Mouse (Mus musculus) macrophage (primary cell): ENCODE data around the gene Cpt2. TPM values are rescaled to one million over a fixed set of nuclear protein-coding genes. Genes with fewer than 3 reads are reported as not detected.

Source experiments
- H3K27ac ChIP-seq: fragments of 350-480 bp; formaldehyde crosslinking; 2 replicates; pipeline ENCODE4 v1.9.0; 2021
- H3K36me3 ChIP-seq: fragments of 350-480 bp; formaldehyde crosslinking; 2 replicates; pipeline ENCODE4 v1.9.0; 2021; ENCODE audit errors: inconsistent target
- H3K4me3 ChIP-seq: fragments of 350-480 bp; formaldehyde crosslinking; 2 replicates; pipeline ENCODE4 v1.9.0; 2021; ENCODE audit errors: inconsistent target
- H3K79me2 ChIP-seq: fragments of 350-480 bp; formaldehyde crosslinking; 2 replicates; pipeline ENCODE4 v1.9.0; 2021; ENCODE audit errors: inconsistent target
- WGBS: methylation state at CpG from one replicate; pipeline ENCODE4 v1.1.7; 2026; ENCODE audit warnings: inconsistent platforms; ENCODE audit not compliant: missing documents; 5-methylcytosine and 5-hydroxymethylcytosine counted together
- polyA plus RNA-seq: library from polyadenylated mRNA; stranded (reverse); fragments of 250-400 nt; gene quantifications from 3 replicates; pipeline ENCODE4 v1.2.4, GENCODE M21; 2018; ENCODE audit warnings: inconsistent platforms

Gene Cpt2
- polyA plus RNA-seq, 1 experiment from 2014 or later = 16.7 TPM

DNA sequence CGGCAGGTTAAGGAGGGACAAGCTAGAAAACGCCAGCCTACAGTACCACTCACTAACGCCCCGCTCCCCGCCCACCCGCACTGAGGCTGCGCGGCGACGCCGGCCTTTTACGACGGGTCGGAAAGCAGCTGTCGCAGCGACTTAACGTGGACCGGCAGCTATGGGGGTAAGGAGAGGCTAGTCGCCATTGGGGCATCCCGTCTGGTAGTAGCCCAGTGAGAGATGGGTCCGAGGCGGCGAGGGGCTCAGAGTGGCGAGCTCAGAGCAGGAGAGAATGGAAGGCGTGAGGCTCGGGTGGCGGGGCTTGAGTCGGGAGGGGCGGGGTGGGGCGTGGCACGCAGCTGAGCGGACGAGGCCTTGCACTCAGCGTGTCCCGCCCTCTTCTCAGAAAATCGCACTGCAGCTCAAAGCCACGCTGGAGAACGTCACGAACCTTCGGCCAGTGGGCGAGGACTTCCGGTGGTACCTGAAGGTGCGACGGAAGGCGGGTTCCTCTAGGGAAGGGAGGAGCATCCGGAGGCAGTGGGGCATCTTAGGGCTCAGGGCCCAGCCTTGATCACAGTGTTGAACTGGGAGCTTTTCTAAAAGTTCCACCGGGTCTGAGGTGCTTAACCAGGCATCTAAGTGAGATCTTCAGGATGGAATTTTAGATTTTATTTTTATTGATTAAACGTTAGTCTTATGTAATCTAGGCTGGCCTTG is 33.5 kb downstream of the Cpt2 start, which contains the start of gene 0610037L13Rik:
0610037L13Rik (plus strand) TSS at position 83 of the 702 bp plus-strand sequence.
- WGBS = 0% methylated on average over 45 of the region's 48 CpGs
- Histone ChIP-seq H3K79me2 (no peaks in the 10 kb centered on the region), H3K27ac (peak within 1 kb of the TSS; percentile 34), H3K4me3 (peak within 1 kb of the TSS; percentile 66), H3K36me3 (peaks cover 22% of the 10 kb centered on the region)

DNA sequence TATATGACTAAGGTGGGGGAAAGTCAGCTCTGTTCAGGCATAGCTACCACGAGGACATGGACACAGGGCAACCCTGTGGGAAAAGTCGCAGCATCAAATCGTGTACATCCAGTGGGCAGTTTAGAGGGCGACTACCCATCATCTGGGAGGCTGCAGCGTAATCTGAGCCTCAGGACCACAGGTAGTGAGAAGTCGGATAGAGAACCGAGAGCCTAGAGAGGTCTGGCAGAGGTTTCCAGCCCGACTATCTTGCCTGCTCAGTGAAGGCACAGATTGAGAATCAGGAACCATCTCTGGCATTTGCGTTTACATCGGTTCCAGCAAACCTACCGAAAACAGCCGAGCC is 34.1 kb downstream of the Cpt2 start:
- Histone ChIP-seq H3K27ac (peak overlapping the region; percentile 34), H3K79me2 (no peaks in the 10 kb centered on the region), H3K4me3 (peak overlapping the region; percentile 66), H3K36me3 (peaks cover 20% of the 10 kb centered on the region)
- WGBS = 0% methylated on average over 12 of the region's 12 CpGs

DNA sequence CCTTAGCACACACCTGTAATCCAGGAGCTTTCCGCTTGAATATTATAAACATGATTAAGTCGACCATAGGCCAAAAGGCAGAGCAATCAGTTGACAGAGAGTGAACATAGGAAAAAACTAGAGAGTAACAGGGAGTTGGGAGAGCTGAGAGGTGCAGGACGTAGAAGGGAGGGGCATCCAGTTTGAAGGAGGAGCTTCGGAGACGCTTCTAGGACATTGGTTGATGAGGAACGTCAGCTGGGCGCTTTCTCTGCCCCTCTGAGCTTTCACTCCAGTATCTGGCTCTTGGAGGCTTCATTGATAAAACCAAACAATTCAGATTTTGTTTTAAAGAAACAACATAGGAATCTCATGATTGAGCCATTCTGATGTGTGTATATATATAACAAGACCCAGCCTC is 37.0 kb downstream of the Cpt2 start:
- Histone ChIP-seq H3K27ac (no peak overlapping the region), H3K36me3 (peaks cover 42% of the 10 kb centered on the region), H3K4me3 (no peak overlapping the region), H3K79me2 (peaks cover 12% of the 10 kb centered on the region; the same call in 1 of the 2 replicates)
- 91% methylated on average over 7 of the region's 7 CpGs for WGBS

DNA sequence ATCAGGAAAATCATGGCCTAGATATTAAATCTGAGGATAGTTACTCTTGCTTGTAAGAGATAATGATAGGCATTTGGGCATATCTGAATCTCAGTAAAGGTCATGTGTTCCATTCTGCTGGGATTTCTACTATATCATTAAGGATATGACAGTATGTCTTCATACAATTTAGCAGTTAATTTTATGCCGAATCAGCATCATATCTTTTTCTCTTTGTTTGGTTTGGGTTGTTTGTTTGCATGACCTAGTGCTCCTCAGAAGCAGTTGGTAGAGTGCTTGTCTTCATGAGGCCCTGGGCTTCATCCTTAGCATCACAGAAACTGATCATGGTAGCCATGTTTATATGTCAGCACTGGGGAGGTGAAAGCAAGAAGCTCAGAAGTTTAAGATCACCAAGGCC is 41.8 kb downstream of the Cpt2 start:
- H3K79me2 ChIP-seq = peaks cover 29% of the 10 kb centered on the region
- peaks cover 38% of the 10 kb centered on the region for H3K36me3 ChIP-seq
- no peak overlapping the region for H3K4me3 ChIP-seq
- H3K27ac ChIP-seq = no peak overlapping the region
- WGBS = 100% methylated on average over 1 of the region's 1 CpGs

DNA sequence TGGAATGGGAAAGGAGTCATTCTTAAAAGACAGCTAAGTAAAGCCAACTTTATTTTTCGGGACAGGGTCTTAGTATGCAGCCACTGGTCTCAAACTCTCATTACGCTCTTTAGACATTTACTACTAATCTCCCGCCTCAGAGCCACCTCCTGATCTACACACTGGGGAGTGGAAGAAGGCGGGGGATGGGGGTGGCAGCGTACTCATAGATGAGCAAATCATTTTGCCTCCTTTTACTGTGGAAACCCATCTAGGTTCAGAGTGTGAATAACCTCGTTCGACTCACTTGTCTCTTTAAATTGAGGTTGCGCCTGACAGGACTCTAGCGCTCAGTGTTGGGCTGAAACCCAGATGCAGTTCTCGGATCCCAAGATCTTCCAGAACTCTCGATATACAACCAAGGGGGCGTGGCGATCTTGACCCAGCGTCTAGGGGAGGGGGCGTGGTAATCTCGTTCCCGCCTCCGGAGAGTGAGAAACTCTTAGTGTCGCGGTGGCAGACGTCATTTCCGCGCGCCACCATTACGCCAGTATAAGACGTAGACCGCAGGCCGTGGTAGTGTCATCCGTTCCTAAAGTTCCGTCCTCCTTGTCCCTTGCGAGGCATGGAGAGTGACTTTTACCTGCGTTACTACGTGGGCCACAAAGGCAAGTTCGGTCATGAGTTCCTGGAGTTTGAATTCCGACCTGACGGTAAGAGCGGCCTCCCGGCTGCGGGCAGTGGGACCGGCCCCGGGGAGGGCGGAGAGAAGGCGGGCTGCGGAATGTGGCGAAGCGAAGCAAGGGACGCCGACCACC is 44.0 kb downstream of the Cpt2 start, which contains the start of gene Magoh:
Magoh (plus strand) TSS at position 502 of the 797 bp plus-strand sequence.
- WGBS = 2% methylated on average over 47 of the region's 48 CpGs
- Histone ChIP-seq H3K36me3 (peaks cover 23% of the 10 kb centered on the region), H3K27ac (peak within 1 kb of the TSS; percentile 37), H3K4me3 (peak within 1 kb of the TSS; percentile 78), H3K79me2 (peaks cover 29% of the 10 kb centered on the region)

DNA sequence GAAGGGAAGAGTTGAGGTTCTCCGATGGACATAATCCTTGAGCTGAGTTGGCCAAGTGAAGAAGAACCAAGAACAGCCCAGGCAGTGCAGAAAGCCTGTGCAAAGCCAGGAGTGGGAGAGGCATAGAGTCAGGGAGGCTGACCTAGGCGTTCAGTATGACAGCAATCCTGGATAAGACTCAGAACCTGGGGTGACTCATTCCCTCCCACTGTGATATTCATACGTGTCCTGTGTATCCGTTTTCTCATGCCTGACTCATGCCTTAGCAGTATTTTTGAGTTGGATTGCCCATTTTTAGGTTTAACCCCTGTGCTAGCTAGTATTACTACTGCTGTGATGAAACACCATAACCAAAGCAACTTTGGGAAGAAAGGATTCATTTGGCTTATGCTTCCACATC is 58.5 kb downstream of the Cpt2 start:
- Histone ChIP-seq H3K4me3 (no peak overlapping the region), H3K79me2 (no peaks in the 10 kb centered on the region), H3K27ac (no peak overlapping the region), H3K36me3 (no peaks in the 10 kb centered on the region)
- WGBS = 90% methylated on average over 4 of the region's 4 CpGs

DNA sequence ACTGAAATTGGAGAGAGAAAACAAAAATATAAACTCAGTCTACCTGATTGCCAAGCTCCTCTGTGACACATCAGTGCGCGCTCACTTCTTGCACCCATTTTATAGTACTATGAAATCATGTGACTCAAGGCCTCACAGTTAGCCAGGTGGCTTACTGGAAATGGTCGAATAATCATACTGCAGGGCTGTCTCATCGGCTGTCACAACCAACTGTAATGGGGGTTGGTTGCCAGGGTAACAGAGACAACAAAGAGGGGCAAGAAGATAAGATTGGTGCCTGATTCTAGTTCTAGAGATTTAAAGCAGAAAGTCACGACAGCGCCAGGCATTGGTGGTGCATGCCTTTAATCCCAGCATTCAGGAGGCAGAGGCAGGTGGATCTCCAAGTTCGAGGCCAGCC is 64.4 kb downstream of the Cpt2 start:
- 91% methylated on average over 6 of the region's 7 CpGs for WGBS
- H3K27ac ChIP-seq = no peak overlapping the region
- H3K36me3 ChIP-seq = no peaks in the 10 kb centered on the region
- H3K79me2 ChIP-seq = no peaks in the 10 kb centered on the region
- no peak overlapping the region for H3K4me3 ChIP-seq

DNA sequence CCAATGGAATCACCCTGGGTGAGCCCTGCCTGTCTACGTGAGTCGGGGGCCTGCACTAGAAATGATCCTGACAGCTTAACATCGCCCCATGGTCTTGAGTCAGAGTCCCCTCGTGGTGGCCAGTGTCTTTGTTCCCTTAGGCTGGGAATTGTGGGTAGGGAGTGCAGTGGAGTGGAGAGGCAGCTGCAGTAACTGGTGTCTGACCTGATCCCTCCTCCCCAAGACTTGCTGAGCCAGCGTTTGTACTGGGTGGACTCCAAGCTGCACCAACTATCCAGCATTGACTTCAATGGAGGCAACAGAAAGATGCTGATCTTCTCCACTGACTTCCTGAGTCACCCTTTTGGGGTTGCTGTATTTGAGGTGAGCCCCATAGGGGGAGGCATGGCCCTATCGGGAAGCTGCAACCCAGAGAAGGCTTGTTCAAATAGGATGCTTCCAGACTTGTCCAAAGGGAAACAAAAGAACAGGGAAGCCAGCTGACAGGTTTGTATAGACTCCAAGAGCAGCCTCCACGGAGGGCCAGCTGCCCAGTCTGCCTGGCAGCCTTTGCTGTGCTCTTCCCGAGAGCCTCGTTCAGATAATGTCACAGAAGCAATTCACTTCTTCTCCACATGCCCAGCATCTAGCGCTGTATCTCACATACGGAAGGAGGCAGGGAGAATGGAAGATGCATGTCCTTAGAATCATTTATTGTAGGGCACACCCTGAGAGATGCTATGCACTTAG is 66.3 kb downstream of the Cpt2 start:
- no peak overlapping the region for H3K4me3 ChIP-seq
- 91% methylated on average over 11 of the region's 11 CpGs for WGBS
- no peaks in the 10 kb centered on the region for H3K36me3 ChIP-seq
- H3K27ac ChIP-seq = no peak overlapping the region
- H3K79me2 ChIP-seq = no peaks in the 10 kb centered on the region

Other genes starting within 250 kb of the Cpt2 start
- not detected in 3 replicates for gene Dmrtb1, start 239.4 kb downstream of the Cpt2 start, polyA plus RNA-seq
- gene Lrp8, start 121.3 kb downstream of the Cpt2 start, polyA plus RNA-seq = 0.79 to 10.9 TPM (median 1.6 TPM) in 3 replicates
- gene Magoh, start 43.9 kb downstream of the Cpt2 start, polyA plus RNA-seq = 65.8 to 103 TPM (median 66.1 TPM) in 3 replicates
- gene 0610037L13Rik, start 33.8 kb downstream of the Cpt2 start, polyA plus RNA-seq = 29.2 to 45.4 TPM (median 33.3 TPM) in 3 replicates
- not detected in 3 replicates for gene Slc1a7, start 44.7 kb upstream of the Cpt2 start, polyA plus RNA-seq
- gene Podn, start 172.8 kb upstream of the Cpt2 start, polyA plus RNA-seq = not detected in 3 replicates
- gene Scp2, start 221.4 kb upstream of the Cpt2 start, polyA plus RNA-seq = 200 to 307 TPM (median 256 TPM) in 3 replicates
- gene Echdc2, start 241.8 kb upstream of the Cpt2 start, polyA plus RNA-seq = not detected in 3 replicates